Mouse (Mus musculus): ENCODE measurements around the gene Tmem273. TPM values are rescaled to one million over a fixed set of nuclear protein-coding genes. Genes with fewer than 3 reads are reported as not detected.
A peak's percentile ranks its signal among the peaks of the same experiment; 100 is the strongest.

Gene Tmem273
- polyA plus RNA-seq (2014; fragmentation: Nextera tagmentation; extraction: Ambion mirVana): 0.53 and 0.84 TPM in 2 replicates

GRCm38 (mm10) chr14:32785556-32786130, at the start of gene Tmem273:
Tmem273 (plus strand) TSS chr14:32785963.
- Histone ChIP-seq H3K27ac (replicated peaks in 1 of 2; ENCODE audit: control insufficient read depth in 1 of 2, insufficient read depth in 1 of 2, low read depth in 2 of 2, low read length in 2 of 2) (no peak within 1 kb of the TSS), H3K36me3 (ENCODE audit: control insufficient read depth, insufficient read depth, low read length) (no peaks in the 10 kb centered on the region), H3K4me3 (ENCODE audit: control insufficient read depth in 1 of 2, insufficient read depth in 1 of 2, low read depth in 1 of 2, low read length in 2 of 2) (no peak within 1 kb of the TSS), H3K9ac (ENCODE audit: low read length) (no peak within 1 kb of the TSS), H3K9me3 (ENCODE audit: control insufficient read depth, low read length) (no peaks in the 10 kb centered on the region), H3K27me3 (ENCODE audit: control insufficient read depth, insufficient read depth, low read length) (no peaks in the 10 kb centered on the region), H3K4me2 (ENCODE audit: low read length) (no peak within 1 kb of the TSS), H3K4me1 (ENCODE audit: control insufficient read depth in 2 of 2, insufficient read depth in 2 of 2, low read length in 2 of 2) (peaks cover 6 to 13% of the 10 kb centered on the region in 2 experiments)
- 75% methylated on average over 3 of the region's 3 CpGs for WGBS
- no peak for ATAC-seq (ENCODE audit: insufficient number of reproducible peaks, insufficient read depth, low FRiP score, low read depth)

- Histone ChIP-seq H3K27me3 (ENCODE audit: control insufficient read depth, insufficient read depth, low read length) (no peaks in the 10 kb centered on the region), H3K4me1 (ENCODE audit: control insufficient read depth in 2 of 2, insufficient read depth in 2 of 2, low read length in 2 of 2) (peaks cover 0 to 5% of the 10 kb centered on the region in 2 experiments; a peak in 1 of 4 replicates), H3K36me3 (ENCODE audit: control insufficient read depth, insufficient read depth, low read length) (no peaks in the 10 kb centered on the region), H3K4me2 (ENCODE audit: low read length) (no peak overlapping the region), H3K27ac (replicated peaks in 1 of 2; ENCODE audit: control insufficient read depth in 1 of 2, insufficient read depth in 1 of 2, low read depth in 2 of 2, low read length in 2 of 2) (no peak overlapping the region), H3K4me3 (ENCODE audit: control insufficient read depth in 1 of 2, insufficient read depth in 1 of 2, low read depth in 1 of 2, low read length in 2 of 2) (no peak overlapping the region), H3K9me3 (ENCODE audit: control insufficient read depth, low read length) (0 out of 2 replicates have a peak, but pooled peaks cover 6% of the 10 kb centered on the region), H3K9ac (ENCODE audit: low read length) (no peak overlapping the region)
- WGBS: 80% methylated on average over 6 of the region's 6 CpGs
- no peak for ATAC-seq (ENCODE audit: insufficient number of reproducible peaks, insufficient read depth, low FRiP score, low read depth)
Measured at GRCm38 (mm10) chr14:32736561-32736960, 49.2 kb upstream of the Tmem273 start.

- no peak for ATAC-seq (ENCODE audit: insufficient number of reproducible peaks, insufficient read depth, low FRiP score, low read depth)
- Histone ChIP-seq H3K27me3 (ENCODE audit: control insufficient read depth, insufficient read depth, low read length) (no peaks in the 10 kb centered on the region), H3K4me2 (ENCODE audit: low read length) (no peak overlapping the region), H3K4me1 (ENCODE audit: control insufficient read depth in 2 of 2, insufficient read depth in 2 of 2, low read length in 2 of 2) (peaks cover 0 to 5% of the 10 kb centered on the region in 2 experiments; a peak in 1 of 4 replicates), H3K9ac (ENCODE audit: low read length) (no peak overlapping the region), H3K27ac (replicated peaks in 1 of 2; ENCODE audit: control insufficient read depth in 1 of 2, insufficient read depth in 1 of 2, low read depth in 2 of 2, low read length in 2 of 2) (no peak overlapping the region), H3K36me3 (ENCODE audit: control insufficient read depth, insufficient read depth, low read length) (no peaks in the 10 kb centered on the region), H3K4me3 (ENCODE audit: control insufficient read depth in 1 of 2, insufficient read depth in 1 of 2, low read depth in 1 of 2, low read length in 2 of 2) (no peak overlapping the region), H3K9me3 (ENCODE audit: control insufficient read depth, low read length) (0 out of 2 replicates have a peak, but pooled peaks cover 6% of the 10 kb centered on the region)
- WGBS: 89% methylated on average over 5 of the region's 5 CpGs
Measured at GRCm38 (mm10) chr14:32738586-32738985, 47.2 kb upstream of the Tmem273 start.

- H3K27me3 ChIP-seq (ENCODE audit: control insufficient read depth, insufficient read depth, low read length): no peaks in the 10 kb centered on the region
- peak overlapping the region; percentile 36; the same call in 1 of the 2 replicates for H3K4me2 ChIP-seq (ENCODE audit: low read length)
- no peak overlapping the region for H3K4me3 ChIP-seq (ENCODE audit: control insufficient read depth in 1 of 2, insufficient read depth in 1 of 2, low read depth in 1 of 2, low read length in 2 of 2)
- H3K9ac ChIP-seq (ENCODE audit: low read length): no peak overlapping the region
- 29% methylated on average over 6 of the region's 6 CpGs for WGBS
- ATAC-seq (ENCODE audit: insufficient number of reproducible peaks, insufficient read depth, low FRiP score, low read depth): no peak
- no peaks in the 10 kb centered on the region for H3K9me3 ChIP-seq (ENCODE audit: control insufficient read depth, low read length)
- no peaks in the 10 kb centered on the region for H3K36me3 ChIP-seq (ENCODE audit: control insufficient read depth, insufficient read depth, low read length)
- H3K27ac ChIP-seq (replicated peaks in 1 of 2; ENCODE audit: control insufficient read depth in 1 of 2, insufficient read depth in 1 of 2, low read depth in 2 of 2, low read length in 2 of 2): peak overlapping the region in 1 of 2 experiments; percentile 35; a peak in 1 of 4 replicates
- H3K4me1 ChIP-seq (ENCODE audit: control insufficient read depth in 2 of 2, insufficient read depth in 2 of 2, low read length in 2 of 2): peaks cover 9 to 24% of the 10 kb centered on the region in 2 experiments
Measured at GRCm38 (mm10) chr14:32748519-32748918, 37.2 kb upstream of the Tmem273 start.

- H3K9me3 ChIP-seq (ENCODE audit: control insufficient read depth, low read length): no peaks in the 10 kb centered on the region
- H3K27me3 ChIP-seq (ENCODE audit: control insufficient read depth, insufficient read depth, low read length): no peaks in the 10 kb centered on the region
- no peak overlapping the region for H3K4me2 ChIP-seq (ENCODE audit: low read length)
- no peak overlapping the region for H3K9ac ChIP-seq (ENCODE audit: low read length)
- WGBS: 74% methylated on average over 6 of the region's 6 CpGs
- no peak overlapping the region for H3K27ac ChIP-seq (replicated peaks in 1 of 2; ENCODE audit: control insufficient read depth in 1 of 2, insufficient read depth in 1 of 2, low read depth in 2 of 2, low read length in 2 of 2)
- peaks cover 9 to 24% of the 10 kb centered on the region in 2 experiments for H3K4me1 ChIP-seq (ENCODE audit: control insufficient read depth in 2 of 2, insufficient read depth in 2 of 2, low read length in 2 of 2)
- H3K36me3 ChIP-seq (ENCODE audit: control insufficient read depth, insufficient read depth, low read length): no peaks in the 10 kb centered on the region
- no peak overlapping the region for H3K4me3 ChIP-seq (ENCODE audit: control insufficient read depth in 1 of 2, insufficient read depth in 1 of 2, low read depth in 1 of 2, low read length in 2 of 2)
- ATAC-seq (ENCODE audit: insufficient number of reproducible peaks, insufficient read depth, low FRiP score, low read depth): no peak
Measured at GRCm38 (mm10) chr14:32750727-32751126, 35.0 kb upstream of the Tmem273 start.

GRCm38 (mm10) chr14:32754286-32754685, 31.5 kb upstream of the Tmem273 start:
- Histone ChIP-seq H3K9ac (ENCODE audit: low read length) (no peak overlapping the region), H3K4me3 (ENCODE audit: control insufficient read depth in 1 of 2, insufficient read depth in 1 of 2, low read depth in 1 of 2, low read length in 2 of 2) (no peak overlapping the region), H3K27me3 (ENCODE audit: control insufficient read depth, insufficient read depth, low read length) (no peaks in the 10 kb centered on the region), H3K27ac (replicated peaks in 1 of 2; ENCODE audit: control insufficient read depth in 1 of 2, insufficient read depth in 1 of 2, low read depth in 2 of 2, low read length in 2 of 2) (no peak overlapping the region), H3K36me3 (ENCODE audit: control insufficient read depth, insufficient read depth, low read length) (no peaks in the 10 kb centered on the region), H3K4me2 (ENCODE audit: low read length) (no peak overlapping the region), H3K4me1 (ENCODE audit: control insufficient read depth in 2 of 2, insufficient read depth in 2 of 2, low read length in 2 of 2) (peaks cover 7 to 9% of the 10 kb centered on the region in 2 experiments; a peak in 3 of 4 replicates), H3K9me3 (ENCODE audit: control insufficient read depth, low read length) (no peaks in the 10 kb centered on the region)
- ATAC-seq (ENCODE audit: insufficient number of reproducible peaks, insufficient read depth, low FRiP score, low read depth): no peak
- WGBS: 31% methylated on average over 1 of the region's 1 CpGs

GRCm38 (mm10) chr14:32762177-32762576, 23.6 kb upstream of the Tmem273 start:
- 67% methylated on average over 1 of the region's 1 CpGs for WGBS
- H3K36me3 ChIP-seq (ENCODE audit: control insufficient read depth, insufficient read depth, low read length): no peaks in the 10 kb centered on the region
- H3K4me1 ChIP-seq (ENCODE audit: control insufficient read depth in 2 of 2, insufficient read depth in 2 of 2, low read length in 2 of 2): no peaks in the 10 kb centered on the region
- no peak overlapping the region for H3K4me3 ChIP-seq (ENCODE audit: control insufficient read depth in 1 of 2, insufficient read depth in 1 of 2, low read depth in 1 of 2, low read length in 2 of 2)
- no peaks in the 10 kb centered on the region for H3K9me3 ChIP-seq (ENCODE audit: control insufficient read depth, low read length)
- no peak overlapping the region for H3K27ac ChIP-seq (replicated peaks in 1 of 2; ENCODE audit: control insufficient read depth in 1 of 2, insufficient read depth in 1 of 2, low read depth in 2 of 2, low read length in 2 of 2)
- no peak overlapping the region for H3K9ac ChIP-seq (ENCODE audit: low read length)
- H3K27me3 ChIP-seq (ENCODE audit: control insufficient read depth, insufficient read depth, low read length): no peaks in the 10 kb centered on the region
- no peak for ATAC-seq (ENCODE audit: insufficient number of reproducible peaks, insufficient read depth, low FRiP score, low read depth)
- H3K4me2 ChIP-seq (ENCODE audit: low read length): no peak overlapping the region

GRCm38 (mm10) chr14:32770563-32770962, 15.2 kb upstream of the Tmem273 start:
- Histone ChIP-seq H3K36me3 (ENCODE audit: control insufficient read depth, insufficient read depth, low read length) (no peaks in the 10 kb centered on the region), H3K4me3 (ENCODE audit: control insufficient read depth in 1 of 2, insufficient read depth in 1 of 2, low read depth in 1 of 2, low read length in 2 of 2) (no peak overlapping the region), H3K4me2 (ENCODE audit: low read length) (no peak overlapping the region), H3K9me3 (ENCODE audit: control insufficient read depth, low read length) (no peaks in the 10 kb centered on the region), H3K9ac (ENCODE audit: low read length) (no peak overlapping the region), H3K4me1 (ENCODE audit: control insufficient read depth in 2 of 2, insufficient read depth in 2 of 2, low read length in 2 of 2) (no peaks in the 10 kb centered on the region), H3K27ac (replicated peaks in 1 of 2; ENCODE audit: control insufficient read depth in 1 of 2, insufficient read depth in 1 of 2, low read depth in 2 of 2, low read length in 2 of 2) (no peak overlapping the region), H3K27me3 (ENCODE audit: control insufficient read depth, insufficient read depth, low read length) (no peaks in the 10 kb centered on the region)
- WGBS: 84% methylated on average over 6 of the region's 6 CpGs
- ATAC-seq (ENCODE audit: insufficient number of reproducible peaks, insufficient read depth, low FRiP score, low read depth): no peak

All from heart, embryonic 14.5 days (tissue).